Mouse (Mus musculus) kidney, adult 2 months (tissue): Measurements from ENCODE around the gene Syt15. TPM values are rescaled to one million over a fixed set of nuclear protein-coding genes. Genes with fewer than 3 reads are reported as not detected.

Experiments used
- DNase-seq: peaks from one replicate; pipeline ENCODE4 v3.0.0; 2021
- H3K27ac ChIP-seq: fragments of 200-500 bp; 2 replicates; pipeline ENCODE4 v1.5.1; 2012; ENCODE audit warnings: low read depth, low read length, control low read depth, inconsistent platforms; ENCODE audit not compliant: insufficient read depth
- H3K27me3 ChIP-seq: fragments of 200-500 bp; replicated peaks from 2 replicates; pipeline ENCODE4 v1.6.1; 2012; ENCODE audit warnings: mild to moderate bottlenecking, moderate library complexity, low read length, inconsistent platforms; ENCODE audit not compliant: control insufficient read depth, insufficient read depth
- H3K36me3 ChIP-seq: fragments of 200-500 bp; 2 replicates; pipeline ENCODE4 v1.6.1; 2012; ENCODE audit warnings: mild to moderate bottlenecking, moderate library complexity, low read length, inconsistent platforms; ENCODE audit not compliant: control insufficient read depth, insufficient read depth
- H3K4me1 ChIP-seq: fragments of 200-500 bp; 2 replicates; pipeline ENCODE4 v1.6.1; 2011; ENCODE audit warnings: low read length; ENCODE audit not compliant: control insufficient read depth, insufficient read depth
- H3K4me3 ChIP-seq: fragments of 200-500 bp; 2 replicates; pipeline ENCODE4 v1.5.1; 2011; ENCODE audit warnings: mild to moderate bottlenecking, low read depth, low read length, control low read depth; ENCODE audit not compliant: insufficient read depth
- CTCF ChIP-seq: fragments of 200-500 bp; conservative IDR thresholded peaks from 2 replicates; pipeline ENCODE4 v1.5.1; 2011; ENCODE audit warnings: low read depth, mild to moderate bottlenecking, control low read depth, low read length, moderate library complexity, mixed read lengths; ENCODE audit not compliant: insufficient read depth, insufficient read length
- POLR2A ChIP-seq: fragments of 200-500 bp; IDR thresholded peaks from one replicate; pipeline ENCODE4 v1.6.1; 2011; ENCODE audit warnings: low read depth, low read length, control low read depth
- WGBS: fragments of 180-500 bp; shearing (Covaris S2); methylation state at CpG from one replicate; pipeline ENCODE4 v1.1.7; 2018; 5-methylcytosine and 5-hydroxymethylcytosine counted together
- polyA plus RNA-seq: library from polyadenylated mRNA; depleted of rRNA; stranded (reverse); fragments of >200 nt; gene quantifications from 2 replicates; pipeline ENCODE4 v1.2.3, GENCODE M21; 2012; rRNA removed

Syt15 gene
- polyA plus RNA-seq, 1 experiment, result 1.5 TPM

DNA sequence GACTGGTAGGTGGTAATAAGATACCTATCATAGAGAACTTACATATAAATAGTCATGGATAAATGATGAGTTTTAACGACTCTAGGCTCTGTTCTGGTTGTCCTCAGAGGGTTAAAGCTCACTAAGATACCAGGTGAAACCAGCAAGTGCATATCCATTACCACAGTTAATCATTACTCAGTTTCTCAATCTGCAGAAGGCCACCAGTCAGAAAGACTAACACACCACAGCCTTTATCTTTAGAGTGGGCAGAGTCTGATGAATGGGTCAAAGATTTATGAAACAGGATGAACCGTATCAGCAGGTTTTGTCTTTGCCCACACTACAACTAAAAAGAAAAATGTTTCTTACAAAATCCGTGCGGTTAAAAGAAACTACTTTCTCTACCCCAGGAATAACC lies 55.8 kb downstream of the Syt15 start:
- Histone ChIP-seq H3K36me3 (no peaks in the 10 kb centered on the region), H3K27ac (0 out of 2 replicates have a peak overlapping the region, but pooled peaks have one; percentile 5)

DNA sequence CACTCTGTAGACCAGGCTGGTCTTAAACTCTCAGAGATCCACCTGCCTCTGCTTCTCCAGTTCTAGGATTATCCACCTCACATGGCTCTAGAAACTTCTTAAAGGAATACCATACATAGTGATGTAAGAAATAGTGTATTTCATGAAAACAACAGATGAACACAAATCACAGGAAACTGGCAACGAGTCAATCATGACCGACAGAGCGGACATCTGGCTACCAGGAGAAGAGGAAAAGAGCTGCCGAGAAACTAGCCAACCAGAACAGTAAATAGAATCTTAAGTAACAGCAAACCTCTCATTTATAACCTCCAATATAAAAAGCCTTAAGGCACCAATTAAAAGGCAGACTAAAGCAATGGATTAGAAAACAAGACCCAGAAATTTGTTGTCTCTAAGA lies 60.3 kb downstream of the Syt15 start:
- Histone ChIP-seq H3K36me3 (no peaks in the 10 kb centered on the region), H3K27ac (no peak overlapping the region), H3K4me1 (peaks cover 2% of the 10 kb centered on the region; the same call in 1 of the 2 replicates), H3K4me3 (no peak overlapping the region), H3K27me3 (no peaks in the 10 kb centered on the region)
- no peak for TF ChIP-seq CTCF
- TF ChIP-seq POLR2A, result no peak
- DNase-seq, result peak; percentile 59
- 24% methylated on average over 4 of the region's 4 CpGs for WGBS

More for the DNA sequence above, 55.8 kb downstream of the Syt15 start:
- WGBS, result 37% methylated on average over 4 of the region's 4 CpGs
- Histone ChIP-seq H3K4me1 (peaks cover 3% of the 10 kb centered on the region; the same call in 1 of the 2 replicates), H3K27me3 (no peaks in the 10 kb centered on the region), H3K4me3 (no peak overlapping the region)
- TF ChIP-seq POLR2A, result no peak
- TF ChIP-seq CTCF, result no peak
- peak; percentile 67 for DNase-seq

Other genes with a start within 250 kb of the Syt15 start
- not detected in 2 replicates for gene Zfp488, start 240.8 kb upstream of the Syt15 start, polyA plus RNA-seq
- gene Gm30083, start 204.4 kb upstream of the Syt15 start, polyA plus RNA-seq, result not detected in 2 replicates
- 0.07 TPM in 1 of 2 replicates, not detected in the other for gene Gm5460, start 202.8 kb upstream of the Syt15 start, polyA plus RNA-seq
- gene Antxrl, start 166.9 kb upstream of the Syt15 start, polyA plus RNA-seq, result 0.10 TPM in 1 of 2 replicates, not detected in the other
- gene Anxa8, start 133.6 kb upstream of the Syt15 start, polyA plus RNA-seq, result 1.7 and 2.3 TPM in 2 replicates
- gene A630023A22Rik, start 116.8 kb upstream of the Syt15 start, polyA plus RNA-seq, result not detected in 2 replicates
- gene Npy4r, start 67.1 kb upstream of the Syt15 start, polyA plus RNA-seq, result 0.03 and 0.06 TPM in 2 replicates
- gene Gprin2, start 17.9 kb upstream of the Syt15 start, polyA plus RNA-seq, result 0.11 and 0.20 TPM in 2 replicates
- gene Shld2, start 90.9 kb downstream of the Syt15 start, polyA plus RNA-seq, result 3.6 TPM in 2 replicates
- 236 and 242 TPM in 2 replicates for gene Glud1, start 91.1 kb downstream of the Syt15 start, polyA plus RNA-seq
- 16.3 and 28.4 TPM in 2 replicates for gene Fam25c, start 135.8 kb downstream of the Syt15 start, polyA plus RNA-seq
- gene Sncg, start 155.2 kb downstream of the Syt15 start, polyA plus RNA-seq, result 17.6 and 19.1 TPM in 2 replicates
- 16.2 and 19.4 TPM in 2 replicates for gene Mmrn2, start 155.9 kb downstream of the Syt15 start, polyA plus RNA-seq